Mouse (Mus musculus) layer of hippocampus, postnatal 25 days (tissue): ENCODE data around the gene Yipf1. TPM values are rescaled to one million over a fixed set of nuclear protein-coding genes. Genes with fewer than 3 reads are reported as not detected.
"Not testable (repeated sequence)": the region's sequence is repeated elsewhere in the genome, so short reads cannot be mapped to it uniquely, and the experiment has no call there.

Experiments used
- DNase-seq, 2 experiments: peaks; one replicate each; pipeline ENCODE4 v3.0.0; 2022; ENCODE audit warnings: mixed read lengths in 2 of 2, low spot score in 1 of 2; ENCODE audit errors: extremely low spot score in 1 of 2
- total RNA-seq, 2 experiments: library from RNA; stranded (reverse); gene quantifications; 2 replicates each; pipeline ENCODE4 v1.2.3; 2021

Gene Yipf1
- total RNA-seq, 2 experiments from 2014 or later = 52.4 to 55.0 TPM

GRCm38 (mm10) chr4:107366408-107366807 is 52.2 kb downstream of the Yipf1 start:
- DNase-seq = not testable (repeated sequence)

- DNase-seq = peak; percentile 69 to 85
These were observed 53.6 kb downstream of the Yipf1 start, which contains the start of gene Ndc1 for GRCm38 (mm10) chr4:107367567-107368314. Gene Ndc1 (plus strand): TSS chr4:107367784.

- no peak for DNase-seq
These were observed 58.1 kb downstream of the Yipf1 start for GRCm38 (mm10) chr4:107372304-107372703.

GRCm38 (mm10) chr4:107374677-107375076 is 60.5 kb downstream of the Yipf1 start:
- no peak for DNase-seq

- DNase-seq = no peak
These were observed 64.8 kb downstream of the Yipf1 start for GRCm38 (mm10) chr4:107378954-107379353.

- no peak for DNase-seq
These were observed 66.7 kb downstream of the Yipf1 start for GRCm38 (mm10) chr4:107380871-107381270.

- peak in 1 of 2 experiments; percentile 17 for DNase-seq
These were observed 72.9 kb downstream of the Yipf1 start for GRCm38 (mm10) chr4:107387038-107387437.

GRCm38 (mm10) chr4:107387465-107387864 is 73.3 kb downstream of the Yipf1 start:
- DNase-seq = no peak

GRCm38 (mm10) chr4:107388291-107388690 is 74.1 kb downstream of the Yipf1 start:
- no peak for DNase-seq

GRCm38 (mm10) chr4:107389345-107389744 is 75.2 kb downstream of the Yipf1 start:
- DNase-seq = no peak

GRCm38 (mm10) chr4:107393771-107394170 is 79.6 kb downstream of the Yipf1 start:
- no peak for DNase-seq

Other genes starting within 250 kb of the Yipf1 start
- gene Mrpl37, start 247.5 kb upstream of the Yipf1 start, total RNA-seq = 10 to 100 TPM; 58.7 to 60.6 TPM
- 1 to 10 TPM; 5.8 to 6.6 TPM for gene Cyb5rl, start 247.4 kb upstream of the Yipf1 start, total RNA-seq
- not detected for gene Cdcp2, start 217.5 kb upstream of the Yipf1 start, total RNA-seq
- 100 to 1,000 TPM; 200 to 222 TPM for gene Tmem59, start 136.0 kb upstream of the Yipf1 start, total RNA-seq
- 10 to 100 TPM; 18.6 to 20.1 TPM for gene Tceanc2, start 135.2 kb upstream of the Yipf1 start, total RNA-seq
- gene Ldlrad1, start 105.2 kb upstream of the Yipf1 start, total RNA-seq = not detected
- 10 to 100 TPM; 33.2 to 40.4 TPM for gene Lrrc42, start 60.8 kb upstream of the Yipf1 start, total RNA-seq
- gene Hspb11, start 60.8 kb upstream of the Yipf1 start, total RNA-seq = 10 to 100 TPM; 24.0 to 25.9 TPM
- gene Dio1, start 7.2 kb upstream of the Yipf1 start, total RNA-seq = not detected
- 10 to 100 TPM; 12.2 to 13.1 TPM for gene Ndc1, start 53.4 kb downstream of the Yipf1 start, total RNA-seq
- 1 to 10 TPM in 1 of 2 experiments, under 1 TPM in 1; 0.44 to 1.2 TPM for gene Glis1, start 120.2 kb downstream of the Yipf1 start, total RNA-seq